Mouse (Mus musculus) hindbrain, embryonic 11.5 days (tissue): Measurements from ENCODE around the gene Bicdl1. TPM values are rescaled to one million over a fixed set of nuclear protein-coding genes. Genes with fewer than 3 reads are reported as not detected.

Experiments used
- ATAC-seq: fragments of 200-750 bp; cut with Nextera tagmentation; 2 replicates; pipeline ENCODE4 v1.8.0; 2017; ENCODE audit warnings: mild to moderate bottlenecking, moderate TSS enrichment, moderate library complexity; ENCODE audit not compliant: low FRiP score
- DNase-seq: peaks from one replicate; pipeline ENCODE4 v3.0.0-alpha.2; 2015; ENCODE audit warnings: low spot score
- H3K27ac ChIP-seq: fragments of 300-500 bp; sonication (generic); 2 replicates; pipeline ENCODE4 v1.5.1; 2014; ENCODE audit warnings: mild to moderate bottlenecking, low read depth, low read length
- H3K27me3 ChIP-seq: fragments of 300-500 bp; sonication (generic); 2 replicates; pipeline ENCODE4 v1.6.1; 2014; ENCODE audit warnings: mild to moderate bottlenecking, low read length, moderate library complexity, mixed read lengths; ENCODE audit not compliant: control insufficient read depth, insufficient read depth
- H3K36me3 ChIP-seq: fragments of 300-500 bp; sonication (generic); 2 replicates; pipeline ENCODE4 v1.6.1; 2014; ENCODE audit warnings: mild to moderate bottlenecking, low read length, moderate library complexity, mixed read lengths; ENCODE audit not compliant: control insufficient read depth, insufficient read depth
- H3K4me1 ChIP-seq: fragments of 300-500 bp; sonication (generic); replicated peaks from 2 replicates; pipeline ENCODE4 v1.6.1; 2014; ENCODE audit warnings: low read length, mixed read lengths; ENCODE audit not compliant: control insufficient read depth, insufficient read depth
- H3K4me2 ChIP-seq: fragments of 300-500 bp; sonication (generic); replicated peaks from 2 replicates; pipeline ENCODE4 v1.6.1; 2014; ENCODE audit warnings: mild to moderate bottlenecking, low read depth, low read length
- H3K4me3 ChIP-seq: fragments of 300-500 bp; sonication (generic); 2 replicates; pipeline ENCODE4 v1.5.1; 2014; ENCODE audit warnings: low read depth, low read length
- H3K9ac ChIP-seq: fragments of 300-500 bp; sonication (generic); 2 replicates; pipeline ENCODE4 v1.6.1; 2014; ENCODE audit warnings: low read depth, low read length
- H3K9me3 ChIP-seq: fragments of 300-500 bp; sonication (generic); 2 replicates; pipeline ENCODE4 v1.6.1; 2016; ENCODE audit warnings: low read length; ENCODE audit not compliant: control insufficient read depth
- WGBS: fragments of 180-500 bp; shearing (Covaris S2); extraction: QIAGEN DNeasy Blood & Tissue Kit; methylation state at CpG from one replicate; pipeline ENCODE4 v1.1.7; 2014; 5-methylcytosine and 5-hydroxymethylcytosine counted together
- polyA plus RNA-seq: library from polyadenylated mRNA; unstranded; fragments of >200 nt; fragmentation: Nextera tagmentation; extraction: Ambion mirVana; gene quantifications from 2 replicates; pipeline ENCODE4 v1.2.1, GENCODE M21; 2014

The Bicdl1 gene
- polyA plus RNA-seq, 1 experiment from 2014 or later: 15.8 TPM

DNA sequence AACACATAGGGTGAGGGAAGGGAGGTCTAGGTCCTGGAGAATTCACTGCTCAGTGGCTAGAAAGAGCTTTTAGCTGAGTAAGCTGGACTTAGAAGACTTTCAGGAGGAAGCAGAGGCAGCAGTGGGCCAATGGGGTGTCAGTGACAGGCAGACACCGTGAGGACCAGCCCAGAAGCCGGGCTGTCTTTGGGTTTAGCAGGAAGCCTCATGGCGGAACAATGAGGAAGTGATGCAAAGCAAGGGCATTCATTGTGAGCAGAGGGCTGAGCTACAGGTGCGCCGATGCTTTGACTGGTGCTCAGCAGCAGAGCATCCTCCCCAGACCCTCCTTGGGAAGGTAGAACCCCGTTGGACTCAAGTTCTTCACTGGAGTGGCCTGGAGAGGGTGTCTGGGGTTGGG is 95.9 kb downstream of the Bicdl1 start:
- Histone ChIP-seq H3K27me3 (no peaks in the 10 kb centered on the region), H3K9ac (no peak overlapping the region), H3K9me3 (no peaks in the 10 kb centered on the region), H3K27ac (no peak overlapping the region), H3K4me3 (no peak overlapping the region), H3K4me2 (no peak overlapping the region), H3K36me3 (no peaks in the 10 kb centered on the region), H3K4me1 (peaks cover 4% of the 10 kb centered on the region; the same call in 1 of the 2 replicates)
- no peak for ATAC-seq
- DNase-seq: no peak
- 77% methylated on average over 6 of the region's 6 CpGs for WGBS

DNA sequence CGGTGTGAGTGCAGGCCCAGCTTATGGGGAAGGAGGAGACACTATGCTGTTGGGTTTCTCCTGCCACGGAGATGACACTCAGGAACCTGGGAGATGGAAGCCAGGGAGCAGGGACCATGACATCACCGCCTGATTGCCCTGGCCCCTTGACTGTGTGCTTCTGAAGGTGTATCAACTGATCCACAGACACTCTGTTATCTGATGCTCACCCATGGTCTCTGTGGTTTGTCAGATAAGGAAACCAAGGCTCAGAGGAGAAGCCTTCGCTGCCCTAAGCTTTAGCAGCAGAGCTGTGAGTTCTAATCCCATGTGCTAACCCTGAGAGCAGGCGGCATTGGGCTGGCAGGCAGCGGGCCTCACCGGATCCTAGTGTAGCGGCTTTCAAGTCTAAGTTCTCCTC is 97.4 kb downstream of the Bicdl1 start:
- no peak overlapping the region for H3K27ac ChIP-seq
- 92% methylated on average over 8 of the region's 8 CpGs for WGBS
- no peak for DNase-seq
- H3K27me3 ChIP-seq: no peaks in the 10 kb centered on the region
- no peaks in the 10 kb centered on the region for H3K9me3 ChIP-seq
- no peak overlapping the region for H3K4me3 ChIP-seq
- no peak for ATAC-seq
- peaks cover 4% of the 10 kb centered on the region; the same call in 1 of the 2 replicates for H3K4me1 ChIP-seq
- H3K9ac ChIP-seq: no peak overlapping the region
- H3K4me2 ChIP-seq: no peak overlapping the region
- no peaks in the 10 kb centered on the region for H3K36me3 ChIP-seq

DNA sequence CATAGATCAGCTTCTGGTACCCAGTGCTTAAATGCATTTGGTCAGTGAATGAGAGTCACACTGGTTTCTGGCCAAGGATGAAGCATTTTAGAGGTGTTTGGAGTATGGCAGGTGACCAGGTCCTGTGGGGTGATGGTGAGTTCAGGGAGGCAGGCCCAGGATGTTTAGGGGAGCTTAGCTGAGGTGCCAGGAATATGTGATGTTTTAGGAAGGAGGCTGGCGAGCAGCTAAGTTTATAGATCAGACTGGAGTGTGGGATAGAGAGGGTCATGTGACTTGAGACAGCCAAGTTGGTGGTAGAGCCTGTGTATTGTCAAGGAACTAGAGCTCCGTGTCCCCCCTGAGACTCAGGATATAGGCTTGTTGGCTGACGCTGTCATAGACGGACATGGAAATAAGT is 98.4 kb downstream of the Bicdl1 start:
- no peaks in the 10 kb centered on the region for H3K27me3 ChIP-seq
- DNase-seq (peak; percentile 11), ATAC-seq (no peak)
- H3K27ac ChIP-seq: no peak overlapping the region
- WGBS: 71% methylated on average over 4 of the region's 4 CpGs
- H3K4me3 ChIP-seq: peak overlapping the region; percentile 86
- H3K4me2 ChIP-seq: peak overlapping the region; percentile 40
- no peaks in the 10 kb centered on the region for H3K36me3 ChIP-seq
- no peaks in the 10 kb centered on the region for H3K9me3 ChIP-seq
- peak overlapping the region; percentile 79 for H3K9ac ChIP-seq
- H3K4me1 ChIP-seq: peaks cover 4% of the 10 kb centered on the region; the same call in 1 of the 2 replicates

DNA sequence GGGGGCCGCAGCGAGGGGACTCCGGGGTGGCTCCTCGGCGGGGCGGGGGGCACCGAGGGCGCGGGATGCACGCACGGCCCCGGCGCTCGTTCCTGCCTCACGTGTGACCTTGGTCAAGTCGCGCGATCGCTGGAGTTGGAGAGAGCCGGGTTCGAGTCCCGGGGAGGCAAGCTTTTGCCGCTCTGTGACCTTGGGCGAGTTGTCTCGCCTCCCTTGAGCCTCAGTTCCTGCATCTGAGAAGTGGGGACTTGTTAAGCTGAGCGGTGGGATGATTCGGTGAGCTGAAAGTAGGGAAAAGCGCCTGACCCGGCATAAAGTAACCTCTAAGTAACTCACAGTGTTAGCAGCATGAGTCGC is 99.1 kb downstream of the Bicdl1 start:
- 2% methylated on average over 21 of the region's 30 CpGs for WGBS
- no peak; the same call in 1 of the 2 replicates for ATAC-seq
- H3K27me3 ChIP-seq: no peaks in the 10 kb centered on the region

DNA sequence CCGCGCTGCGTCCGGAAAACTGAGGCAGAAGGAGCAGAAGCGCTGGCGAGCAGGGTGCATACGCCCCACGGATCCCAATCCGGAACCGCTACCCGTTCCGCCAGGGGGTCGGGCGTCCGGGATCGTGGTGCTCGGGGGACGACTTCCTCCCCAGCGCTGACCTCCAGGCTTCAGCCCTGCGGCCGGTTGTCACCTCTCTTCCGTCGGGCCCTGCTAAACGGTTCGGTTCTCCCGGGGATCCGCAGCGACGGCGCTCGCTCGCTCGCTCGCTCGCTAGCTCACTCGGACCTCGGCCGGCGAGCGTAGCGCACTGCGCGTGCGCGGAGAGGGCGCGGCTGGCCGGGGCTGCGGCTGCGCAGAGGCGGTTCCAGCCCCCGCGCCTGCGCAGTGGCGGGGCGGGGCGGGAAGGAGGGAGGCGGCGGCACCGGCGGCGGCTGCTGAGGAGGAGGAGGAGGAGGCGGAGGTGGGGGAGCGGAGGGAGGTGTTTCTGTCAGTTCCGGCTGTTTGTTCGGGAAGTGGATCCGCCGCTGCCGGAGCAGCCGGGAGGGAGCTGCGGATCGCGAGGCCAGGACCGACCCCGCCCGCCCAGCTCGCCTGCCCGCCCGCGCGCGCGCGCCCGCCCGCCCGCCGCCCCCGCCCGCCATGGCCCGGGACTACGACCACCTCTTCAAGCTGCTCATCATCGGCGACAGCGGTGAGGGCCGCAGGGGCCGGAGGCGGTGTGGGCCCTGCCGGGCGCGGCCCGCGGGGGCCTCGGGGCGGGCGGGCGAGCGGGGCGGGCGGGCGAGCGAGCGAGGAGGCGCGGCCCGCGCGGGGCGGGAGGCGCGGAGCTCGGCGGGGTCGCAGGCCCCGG is 99.7 kb downstream of the Bicdl1 start, which contains the start of gene Rab35:
Gene Rab35 (plus strand): TSS at position 404 of the 853 bp plus-strand sequence.
- peak within 1 kb of the TSS; percentile 86 for H3K4me3 ChIP-seq
- ATAC-seq (peak; percentile 85), DNase-seq (peak; percentile 99)
- WGBS: under 1% methylated on average over 48 of the region's 125 CpGs
- H3K27me3 ChIP-seq: no peaks in the 10 kb centered on the region
- peak within 1 kb of the TSS; percentile 79 for H3K4me2 ChIP-seq
- H3K27ac ChIP-seq: peak within 1 kb of the TSS; percentile 84
- no peaks in the 10 kb centered on the region for H3K9me3 ChIP-seq
- H3K4me1 ChIP-seq: peaks cover 4% of the 10 kb centered on the region; the same call in 1 of the 2 replicates
- H3K9ac ChIP-seq: peak within 1 kb of the TSS; percentile 79
- no peaks in the 10 kb centered on the region for H3K36me3 ChIP-seq

More for the DNA sequence above, 99.1 kb downstream of the Bicdl1 start:
- no peaks in the 10 kb centered on the region for H3K36me3 ChIP-seq
- H3K9ac ChIP-seq: peak overlapping the region; percentile 79
- H3K4me2 ChIP-seq: peak overlapping the region; percentile 40
- peak overlapping the region; percentile 84; the same call in 1 of the 2 replicates for H3K27ac ChIP-seq
- DNase-seq: peak; percentile 55
- H3K4me1 ChIP-seq: peaks cover 4% of the 10 kb centered on the region; the same call in 1 of the 2 replicates
- H3K9me3 ChIP-seq: no peaks in the 10 kb centered on the region
- H3K4me3 ChIP-seq: peak overlapping the region; percentile 86

DNA sequence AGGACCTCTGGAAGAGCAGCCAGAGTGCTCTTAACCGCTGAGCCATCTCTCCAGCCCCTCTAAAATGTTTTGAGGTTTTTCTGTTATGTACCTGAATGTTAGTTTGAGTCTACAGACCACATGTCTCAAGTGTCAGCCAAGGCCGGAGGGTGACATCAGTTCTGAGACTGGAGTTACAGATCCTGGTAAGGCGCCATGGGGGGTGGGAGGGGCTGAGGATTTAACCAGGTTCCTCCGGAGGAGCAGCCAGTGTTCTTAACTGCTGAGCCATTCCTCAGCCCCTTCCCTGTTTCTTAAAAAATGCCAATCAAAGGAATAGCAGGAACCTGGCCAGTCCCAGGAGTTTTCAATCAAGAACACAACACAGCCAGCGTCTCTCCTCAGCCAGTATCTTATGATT is 101.1 kb downstream of the Bicdl1 start:
- DNase-seq (no peak), ATAC-seq (no peak)
- Histone ChIP-seq H3K36me3 (no peaks in the 10 kb centered on the region), H3K27me3 (no peaks in the 10 kb centered on the region), H3K4me3 (no peak overlapping the region), H3K9me3 (no peaks in the 10 kb centered on the region), H3K4me1 (peaks cover 4% of the 10 kb centered on the region; the same call in 1 of the 2 replicates), H3K4me2 (no peak overlapping the region), H3K9ac (no peak overlapping the region), H3K27ac (no peak overlapping the region)
- 46% methylated on average over 5 of the region's 5 CpGs for WGBS

DNA sequence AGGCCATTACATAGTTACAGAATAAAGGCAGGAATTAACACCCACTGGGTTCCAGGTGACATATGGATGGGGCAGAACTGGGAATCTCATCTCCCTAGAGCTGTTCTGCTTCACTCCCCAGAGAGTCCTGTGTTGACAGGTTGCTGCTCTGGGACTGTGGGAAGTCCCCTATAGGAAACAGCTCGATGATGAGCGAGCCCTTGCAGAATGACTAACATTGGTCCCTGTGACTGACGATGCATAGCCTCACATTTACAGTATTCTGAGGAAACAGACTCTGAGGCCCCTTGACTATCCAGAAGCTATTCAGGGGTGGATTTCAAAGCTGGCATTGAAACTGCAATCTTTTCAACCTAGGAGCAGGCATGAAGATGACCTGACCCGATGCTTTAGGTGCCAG is 101.7 kb downstream of the Bicdl1 start:
- DNase-seq (no peak), ATAC-seq (no peak)
- Histone ChIP-seq H3K9ac (no peak overlapping the region), H3K9me3 (no peaks in the 10 kb centered on the region), H3K4me1 (peaks cover 4% of the 10 kb centered on the region; the same call in 1 of the 2 replicates), H3K4me3 (no peak overlapping the region), H3K27ac (no peak overlapping the region), H3K4me2 (no peak overlapping the region), H3K27me3 (no peaks in the 10 kb centered on the region), H3K36me3 (no peaks in the 10 kb centered on the region)
- WGBS: 92% methylated on average over 4 of the region's 4 CpGs

DNA sequence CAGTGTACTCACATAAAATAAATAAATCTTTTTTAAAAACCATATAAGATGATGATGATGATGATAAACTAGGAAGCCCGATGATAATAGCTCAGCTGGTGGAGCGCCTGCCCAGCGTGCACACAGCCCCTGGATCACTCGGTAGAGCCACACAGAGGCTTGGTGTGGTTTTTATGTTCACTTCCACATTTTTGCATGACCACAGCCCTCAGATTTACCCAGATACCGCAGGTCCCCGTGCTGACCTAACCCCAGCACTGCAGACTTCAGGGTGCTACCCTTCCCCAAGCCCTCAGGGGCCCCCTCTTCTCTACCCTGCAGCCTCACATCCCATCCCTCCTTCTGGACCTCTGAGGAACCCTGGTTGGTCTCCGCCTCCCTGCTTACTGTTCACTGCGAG is 103.3 kb downstream of the Bicdl1 start:
- WGBS: 84% methylated on average over 8 of the region's 8 CpGs

More for the DNA sequence above, 103.3 kb downstream of the Bicdl1 start:
- H3K4me1 ChIP-seq: peaks cover 4% of the 10 kb centered on the region; the same call in 1 of the 2 replicates
- H3K27me3 ChIP-seq: no peaks in the 10 kb centered on the region
- no peak for ATAC-seq
- no peak for DNase-seq
- H3K9ac ChIP-seq: no peak overlapping the region
- H3K4me2 ChIP-seq: no peak overlapping the region
- no peak overlapping the region for H3K4me3 ChIP-seq
- H3K9me3 ChIP-seq: no peaks in the 10 kb centered on the region
- H3K27ac ChIP-seq: no peak overlapping the region
- no peaks in the 10 kb centered on the region for H3K36me3 ChIP-seq
